Mouse (Mus musculus) CH12.LX (cell line): ENCODE data around the gene Lefty2. TPM values are rescaled to one million over a fixed set of nuclear protein-coding genes. Genes with fewer than 3 reads are reported as not detected.

Experiments
- DNase-seq: peaks from one replicate; pipeline ENCODE4 v3.0.0-alpha.2; 2013; ENCODE audit errors: extremely low read depth
- H3K27ac ChIP-seq: 2 replicates; pipeline ENCODE4 v1.5.1; 2012; ENCODE audit warnings: low read depth, mild to moderate bottlenecking, control low read depth, moderate library complexity; ENCODE audit not compliant: insufficient read depth
- H3K27me3 ChIP-seq: replicated peaks from 2 replicates; pipeline ENCODE3; 2012; ENCODE audit warnings: inconsistent platforms
- H3K36me3 ChIP-seq, 2 experiments: replicated peaks in 1 of 2; 2 replicates each; pipeline versions ENCODE3 to v1.6.1; 2012; ENCODE audit warnings: inconsistent platforms in 1 of 2, low read length in 1 of 2, mild to moderate bottlenecking in 1 of 2, mixed read lengths in 1 of 2, moderate library complexity in 1 of 2; ENCODE audit not compliant: control insufficient read depth in 1 of 2, insufficient read depth in 1 of 2
- H3K4me1 ChIP-seq, 2 experiments: 2 replicates each; pipeline ENCODE4 v1.6.1; 2012; ENCODE audit warnings: inconsistent platforms in 1 of 2, moderate library complexity in 1 of 2; ENCODE audit not compliant: insufficient read depth in 2 of 2, control insufficient read depth in 1 of 2
- H3K4me2 ChIP-seq: 2 replicates; pipeline ENCODE4 v1.6.1; 2012; ENCODE audit warnings: low read depth, mild to moderate bottlenecking, control low read depth; ENCODE audit not compliant: poor library complexity, insufficient read depth, severe bottlenecking
- H3K4me3 ChIP-seq, 3 experiments: fragments of 150-350 bp in 1 of 3; sonication (generic) in 1 of 3; replicated peaks in 1 of 3; 2 replicates each; pipeline versions ENCODE3 to v1.5.1; 2011 to 2012; ENCODE audit warnings: low read depth in 2 of 3, low read length in 2 of 3, mild to moderate bottlenecking in 2 of 3, moderate library complexity in 2 of 3, control low read depth in 1 of 3, improper control_type of control experiment in 1 of 3, inconsistent platforms in 1 of 3, mixed read lengths in 1 of 3; ENCODE audit not compliant: poor library complexity in 1 of 3
- H3K79me2 ChIP-seq: replicated peaks from 2 replicates; pipeline ENCODE4 v1.6.1; 2012; ENCODE audit warnings: mild to moderate bottlenecking, moderate library complexity; ENCODE audit not compliant: control insufficient read depth, poor library complexity, insufficient read depth, severe bottlenecking; ENCODE audit errors: extremely low read depth
- H3K9ac ChIP-seq: 2 replicates; pipeline ENCODE4 v1.6.1; 2012; ENCODE audit warnings: low read depth, mild to moderate bottlenecking, control low read depth, moderate library complexity; ENCODE audit not compliant: insufficient read depth
- H3K9me3 ChIP-seq: replicated peaks from 2 replicates; pipeline ENCODE3; 2012; ENCODE audit warnings: low read length, inconsistent platforms, mixed read lengths
- BHLHE40 ChIP-seq: IDR thresholded peaks from 2 replicates; pipeline ENCODE4 v1.6.1; 2011; ENCODE audit warnings: mild to moderate bottlenecking, low read depth, low read length, improper control_type of control experiment
- CHD1 ChIP-seq: IDR thresholded peaks from 2 replicates; pipeline ENCODE4 v1.6.1; 2012; ENCODE audit warnings: low read depth, low read length, improper control_type of control experiment, inconsistent platforms
- CHD2 ChIP-seq: IDR thresholded peaks from 2 replicates; pipeline ENCODE4 v1.6.1; 2011; ENCODE audit warnings: low read length, improper control_type of control experiment
- CTCF ChIP-seq, 2 experiments: IDR thresholded peaks in 1 of 2; conservative IDR thresholded peaks in 1 of 2; 2 replicates each; pipeline ENCODE4 v1.5.1; 2011 to 2012; ENCODE audit warnings: low read depth in 2 of 2, low read length in 2 of 2, improper control_type of control experiment in 1 of 2, inconsistent platforms in 1 of 2, mild to moderate bottlenecking in 1 of 2, moderate library complexity in 1 of 2
- E2F4 ChIP-seq: IDR thresholded peaks from 2 replicates; pipeline ENCODE4 v1.6.1; 2011; ENCODE audit warnings: low read depth, low read length, improper control_type of control experiment; ENCODE audit not compliant: insufficient replicate concordance
- ELF1 ChIP-seq: IDR thresholded peaks from 2 replicates; pipeline ENCODE4 v1.6.1; 2014; ENCODE audit warnings: low read depth, mild to moderate bottlenecking, inconsistent platforms, low read length, improper control_type of control experiment
- EP300 ChIP-seq: IDR thresholded peaks from 2 replicates; pipeline ENCODE4 v1.6.1; 2011; ENCODE audit warnings: low read length, improper control_type of control experiment
- ETS1 ChIP-seq: conservative IDR thresholded peaks from 2 replicates; pipeline ENCODE4 v1.6.1; 2012; ENCODE audit warnings: low read depth, mild to moderate bottlenecking, inconsistent platforms, low read length, improper control_type of control experiment, moderate library complexity
- GABPA ChIP-seq: IDR thresholded peaks from 2 replicates; pipeline ENCODE4 v1.6.1; 2012; ENCODE audit warnings: low read depth, low read length, improper control_type of control experiment, inconsistent platforms; ENCODE audit not compliant: insufficient replicate concordance
- HCFC1 ChIP-seq: IDR thresholded peaks from 2 replicates; pipeline ENCODE4 v1.6.1; 2012; ENCODE audit warnings: low read depth, mild to moderate bottlenecking, inconsistent platforms, low read length, improper control_type of control experiment
- IRF4 ChIP-seq: IDR thresholded peaks from 2 replicates; pipeline ENCODE4 v1.6.1; 2014; ENCODE audit warnings: low read depth, mild to moderate bottlenecking, inconsistent platforms, low read length, improper control_type of control experiment
- JUN ChIP-seq: IDR thresholded peaks from 2 replicates; pipeline ENCODE4 v1.6.1; 2011; ENCODE audit warnings: low read depth, mild to moderate bottlenecking, low read length, improper control_type of control experiment, moderate library complexity; ENCODE audit not compliant: insufficient read depth
- JUND ChIP-seq: conservative IDR thresholded peaks from 2 replicates; pipeline ENCODE4 v1.6.1; 2011; ENCODE audit warnings: low read depth, low read length, improper control_type of control experiment
- KAT2A ChIP-seq: IDR thresholded peaks from 2 replicates; pipeline ENCODE4 v1.6.1; 2012; ENCODE audit warnings: low read length, improper control_type of control experiment, inconsistent platforms; ENCODE audit not compliant: insufficient replicate concordance
- MAFK ChIP-seq: IDR thresholded peaks from 2 replicates; pipeline ENCODE4 v1.6.1; 2011; ENCODE audit warnings: low read length, improper control_type of control experiment; ENCODE audit not compliant: insufficient replicate concordance
- MAX ChIP-seq: IDR thresholded peaks from 2 replicates; pipeline ENCODE4 v1.6.1; 2011; ENCODE audit warnings: low read length, improper control_type of control experiment
- MAZ ChIP-seq: IDR thresholded peaks from 2 replicates; pipeline ENCODE4 v1.6.1; 2012; ENCODE audit warnings: low read depth, mild to moderate bottlenecking, inconsistent platforms, low read length, improper control_type of control experiment, moderate library complexity
- MEF2A ChIP-seq: IDR thresholded peaks from 2 replicates; pipeline ENCODE4 v1.6.1; 2014; ENCODE audit warnings: low read depth, mild to moderate bottlenecking, inconsistent platforms, low read length, improper control_type of control experiment, borderline replicate concordance
- MXI1 ChIP-seq: IDR thresholded peaks from 2 replicates; pipeline ENCODE4 v1.6.1; 2011; ENCODE audit warnings: mild to moderate bottlenecking, low read depth, low read length, improper control_type of control experiment
- MYC ChIP-seq: IDR thresholded peaks from 2 replicates; pipeline ENCODE4 v1.6.1; 2011; ENCODE audit warnings: low read depth, mild to moderate bottlenecking, improper control_type of control experiment, low read length
- NELFE ChIP-seq: IDR thresholded peaks from 2 replicates; pipeline ENCODE4 v1.6.1; 2011; ENCODE audit warnings: low read depth, low read length, improper control_type of control experiment
- NRF1 ChIP-seq: IDR thresholded peaks from 2 replicates; pipeline ENCODE4 v1.6.1; 2014; ENCODE audit warnings: low read depth, mild to moderate bottlenecking, inconsistent platforms, low read length, improper control_type of control experiment, moderate library complexity
- POLR2A ChIP-seq: IDR thresholded peaks from 2 replicates; pipeline ENCODE4 v1.6.1; 2011; ENCODE audit warnings: low read depth, mild to moderate bottlenecking, improper control_type of control experiment, low read length
- POLR2AphosphoS2 ChIP-seq: IDR thresholded peaks from 2 replicates; pipeline ENCODE4 v1.6.1; 2011; ENCODE audit warnings: low read depth, low read length, improper control_type of control experiment
- RAD21 ChIP-seq: IDR thresholded peaks from 2 replicates; pipeline ENCODE4 v1.6.1; 2011; ENCODE audit warnings: low read depth, mild to moderate bottlenecking, low read length, improper control_type of control experiment, moderate library complexity
- RCOR1 ChIP-seq: conservative IDR thresholded peaks from 2 replicates; pipeline ENCODE4 v1.6.1; 2012; ENCODE audit warnings: low read depth, mild to moderate bottlenecking, inconsistent platforms, low read length, improper control_type of control experiment
- SIN3A ChIP-seq: IDR thresholded peaks from 2 replicates; pipeline ENCODE4 v1.6.1; 2012; ENCODE audit warnings: low read length, improper control_type of control experiment, inconsistent platforms
- SMC3 ChIP-seq: IDR thresholded peaks from 2 replicates; pipeline ENCODE4 v1.6.1; 2011; ENCODE audit warnings: low read depth, low read length, improper control_type of control experiment
- TCF12 ChIP-seq: IDR thresholded peaks from 2 replicates; pipeline ENCODE4 v1.6.1; 2014; ENCODE audit warnings: low read depth, mild to moderate bottlenecking, inconsistent platforms, low read length, improper control_type of control experiment
- UBTF ChIP-seq: IDR thresholded peaks from 2 replicates; pipeline ENCODE4 v1.6.1; 2012; ENCODE audit warnings: low read depth, mild to moderate bottlenecking, inconsistent platforms, low read length, improper control_type of control experiment, moderate library complexity
- USF1 ChIP-seq: IDR thresholded peaks from 2 replicates; pipeline ENCODE4 v1.6.1; 2014; ENCODE audit warnings: low read depth, mild to moderate bottlenecking, inconsistent platforms, low read length, improper control_type of control experiment
- USF2 ChIP-seq: conservative IDR thresholded peaks from 2 replicates; pipeline ENCODE4 v1.6.1; 2011; ENCODE audit warnings: low read depth, low read length, improper control_type of control experiment
- ZKSCAN1 ChIP-seq: IDR thresholded peaks from 2 replicates; pipeline ENCODE4 v1.6.1; 2012; ENCODE audit warnings: low read depth, inconsistent platforms, low read length, improper control_type of control experiment, borderline replicate concordance
- ZMIZ1 ChIP-seq: IDR thresholded peaks from 2 replicates; pipeline ENCODE4 v1.6.1; 2012; ENCODE audit warnings: low read depth, mild to moderate bottlenecking, inconsistent platforms, low read length, improper control_type of control experiment
- dilution Hi-C: fragments of 300-500 bp; cut with MboI; formaldehyde crosslinking; loops from 2 replicates; pipeline ENCODE4 v1.14.3; 2020; ENCODE audit warnings: low sequenced_read_pairs; ENCODE audit not compliant: extremely low pct_unique_long_range_greater_than_20kb, extremely low pct_ligation_motif_present
- in situ Hi-C: fragments of 300-500 bp; cut with MboI; formaldehyde crosslinking; loops from 3 replicates; pipeline ENCODE4 v1.14.3; 2019; ENCODE audit warnings: low sequenced_read_pairs, low pct_ligation_motif_present, low pct_unique_long_range_greater_than_20kb, mixed read lengths
- polyA plus RNA-seq: library from polyadenylated mRNA; unstranded; fragments of >175 nt; gene quantifications from 2 replicates; pipeline ENCODE4 v1.2.1, GENCODE M21; 2012; ENCODE audit warnings: low read depth; ENCODE audit not compliant: insufficient read length
- total RNA-seq, 2 experiments: library from RNA; depleted of rRNA; stranded (reverse); fragments of 300-350 nt in 1 of 2; fragments of >200 nt in 1 of 2; gene quantifications; 2 replicates each; pipeline ENCODE4 v1.2.3; 2012 to 2014

The Lefty2 gene
- total and polyA plus RNA-seq, 3 experiments: not detected

- Histone ChIP-seq H3K79me2 (no peaks in the 10 kb centered on the region), H3K27me3 (no peaks in the 10 kb centered on the region), H3K9ac (no peak overlapping the region), H3K9me3 (no peaks in the 10 kb centered on the region), H3K4me1 (peaks cover 26 to 63% of the 10 kb centered on the region in 2 experiments), H3K36me3 (no peaks in the 10 kb centered on the region), H3K4me3 (no peak overlapping the region), H3K27ac (no peak overlapping the region), H3K4me2 (no peak overlapping the region)
- dilution Hi-C loops: no loop called here
- DNase-seq: no peak
- in situ Hi-C loops: loop anchor here (5.0 kb wide), 1 partner anchor 48 kb away; no protein-coding TSS in a partner anchor
- TF ChIP-seq CHD1 (no peak), MEF2A (no peak), MAX (no peak), RAD21 (no peak), E2F4 (no peak), MAFK (no peak), NELFE (no peak), POLR2A (no peak), JUN (no peak), UBTF (no peak), ELF1 (no peak), SMC3 (no peak), USF2 (no peak), CHD2 (no peak), MAZ (no peak), GABPA (no peak), TCF12 (no peak), POLR2AphosphoS2 (no peak), NRF1 (no peak), IRF4 (no peak)
Measured at GRCm38 (mm10) chr1:180924737-180925136, 31.8 kb downstream of the Lefty2 start.

- in situ Hi-C loops (no loop called here), dilution Hi-C loops (no loop called here)
- DNase-seq: peak; percentile 62
- Histone ChIP-seq H3K27ac (no peak overlapping the region), H3K9me3 (no peaks in the 10 kb centered on the region), H3K9ac (no peak overlapping the region), H3K4me3 (no peak overlapping the region), H3K4me2 (peak overlapping the region; percentile 14; the same call in 1 of the 2 replicates), H3K4me1 (peaks cover 24 to 58% of the 10 kb centered on the region in 2 experiments), H3K79me2 (no peaks in the 10 kb centered on the region), H3K36me3 (no peaks in the 10 kb centered on the region), H3K27me3 (no peaks in the 10 kb centered on the region)
- no peak; the same call in 1 of the 2 replicates for TF ChIP-seq MAFK
- TF ChIP-seq MYC: no peak
- 0 out of 2 replicates have a peak, but pooled peaks have one; percentile 23 for TF ChIP-seq SIN3A
- TF ChIP-seq ZKSCAN1: no peak
- TF ChIP-seq EP300: peak; percentile 89
- peak; percentile 97 for TF ChIP-seq BHLHE40
- no peak for TF ChIP-seq CTCF (conservative IDR thresholded peaks at IDR 0.05 in 1 of 2, IDR thresholded peaks at IDR 0.05 in 1 of 2; ENCODE audit: low read depth in 2 of 2, low read length in 2 of 2)
- peak; percentile 57; the same call in 1 of the 2 replicates for TF ChIP-seq MAZ
- no peak for TF ChIP-seq POLR2A
- TF ChIP-seq ETS1: peak; percentile 71
- TF ChIP-seq TCF12: peak; percentile 68; the same call in 1 of the 2 replicates
- no peak for TF ChIP-seq UBTF
- TF ChIP-seq RCOR1: peak; percentile 78; the same call in 1 of the 2 replicates
- no peak for TF ChIP-seq USF1
- TF ChIP-seq MAX: 0 out of 2 replicates have a peak, but pooled peaks have one; percentile 30
- peak; percentile 90 for TF ChIP-seq IRF4
- no peak for TF ChIP-seq ZMIZ1
- peak; percentile 80; the same call in 1 of the 2 replicates for TF ChIP-seq JUND
- no peak for TF ChIP-seq MXI1
- TF ChIP-seq KAT2A: no peak
- no peak for TF ChIP-seq HCFC1
Measured at GRCm38 (mm10) chr1:180926286-180926685, 33.4 kb downstream of the Lefty2 start.
